Mouse (Mus musculus) liver, adult (tissue): ENCODE data around the gene Icam2.
A peak's percentile ranks its signal among the peaks of the same experiment; 100 is the strongest.

Experiments
- GATA4 ChIP-seq: IDR thresholded peaks from 2 replicates; pipeline ENCODE4 v1.6.1; 2014; ENCODE audit warnings: mild to moderate bottlenecking, low read length; ENCODE audit not compliant: insufficient replicate concordance

The Icam2 gene

DNA sequence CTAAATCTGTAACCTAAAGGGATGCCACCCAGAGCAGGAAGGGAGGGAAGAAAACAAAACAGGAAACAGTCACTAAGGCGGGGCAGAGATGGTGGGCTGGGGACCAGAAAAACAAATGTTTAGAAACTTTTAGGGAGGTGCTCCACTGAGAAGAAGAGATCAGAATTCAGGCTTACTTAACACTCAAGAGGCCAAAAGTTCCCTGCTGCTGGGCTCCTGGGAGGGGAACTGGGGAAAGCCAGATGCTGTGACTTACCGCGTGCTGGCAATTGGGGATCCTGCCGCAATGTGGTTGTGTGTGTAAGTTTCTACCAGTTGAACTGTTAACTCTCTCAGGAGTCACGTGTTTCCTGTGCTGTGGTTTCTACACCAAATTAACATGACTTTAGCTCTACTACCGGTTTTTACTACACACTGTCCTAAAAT, at the start of gene Icam2:
Gene Icam2 (minus strand): TSS at position 285 of the 426 bp plus-strand sequence.
- TF ChIP-seq GATA4 = no peak

DNA sequence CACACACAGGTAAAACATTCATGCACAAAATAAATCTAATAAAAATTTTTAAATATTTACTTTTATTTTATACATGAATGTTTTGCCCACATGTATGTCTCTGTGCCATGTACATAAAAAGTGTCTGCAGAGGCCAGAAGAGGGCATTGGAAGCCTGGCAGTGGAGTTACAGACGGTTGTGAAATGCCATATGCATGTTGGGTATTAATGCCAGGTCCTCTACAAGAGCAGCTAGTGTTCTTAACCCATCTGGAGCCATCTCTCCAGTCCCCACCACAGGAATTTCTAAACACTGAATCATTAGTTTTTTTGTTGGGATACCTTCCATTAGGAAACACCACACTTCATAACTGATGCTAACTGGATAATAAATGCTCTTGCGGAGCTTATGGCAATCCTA, 49.7 kb upstream of the Icam2 start:
- TF ChIP-seq GATA4 = no peak

DNA sequence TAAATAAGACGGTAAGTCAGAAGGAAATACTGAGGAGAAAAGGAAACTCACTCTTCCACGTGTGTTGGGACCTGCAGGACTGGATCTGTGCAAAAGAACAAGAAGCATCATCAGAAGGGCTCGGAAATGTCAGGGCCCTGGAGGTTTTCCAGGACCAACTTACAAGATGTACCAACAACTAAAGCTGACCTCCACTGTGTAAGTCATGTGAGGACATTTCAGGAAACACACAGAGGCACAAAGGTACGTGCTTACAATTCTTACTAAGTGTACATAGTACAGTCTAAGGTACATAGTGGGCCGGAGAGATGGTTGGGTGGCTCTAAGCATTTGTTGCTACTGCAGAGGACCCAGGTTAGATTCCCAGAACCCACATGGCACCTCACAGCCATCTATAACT, 49.2 kb upstream of the Icam2 start:
- TF ChIP-seq GATA4 = no peak

DNA sequence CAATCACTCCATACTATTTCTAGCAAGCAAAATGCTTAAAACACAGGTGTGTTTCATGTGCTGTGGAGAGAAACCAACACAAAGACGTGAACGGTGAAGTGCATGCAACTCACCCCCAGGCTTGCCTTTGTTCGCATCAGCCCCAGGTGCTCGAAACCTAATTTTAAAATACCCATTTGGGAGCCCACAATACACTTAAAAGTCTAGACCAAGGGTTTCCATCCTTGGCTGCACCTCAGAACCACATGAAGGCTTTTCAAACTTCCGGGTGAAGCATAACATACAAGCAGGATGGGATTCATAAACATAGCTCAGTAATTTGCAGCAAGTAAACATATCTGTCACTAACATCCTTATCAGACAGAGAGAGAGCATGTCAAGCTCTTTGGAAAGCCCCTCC, 42.5 kb upstream of the Icam2 start:
- no peak for TF ChIP-seq GATA4

DNA sequence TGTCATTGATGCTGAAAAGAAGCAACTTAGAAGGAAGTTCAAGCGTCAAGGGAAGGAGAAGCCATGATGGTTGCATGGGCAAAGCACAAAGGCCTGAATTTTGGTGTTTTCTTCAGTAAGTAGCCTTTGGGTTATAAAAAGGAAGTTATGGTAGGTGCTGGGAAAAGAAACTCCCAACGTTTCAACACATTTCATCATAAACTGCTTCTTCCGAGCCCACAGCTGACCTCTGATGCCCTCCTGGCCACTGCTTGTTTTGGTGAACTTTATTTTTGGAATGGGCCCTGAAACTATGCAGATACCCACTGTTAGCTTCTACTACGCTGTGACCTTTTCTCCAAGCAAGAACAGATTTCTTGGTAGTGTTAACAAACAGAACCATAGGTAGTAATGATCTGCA, 41.8 kb upstream of the Icam2 start:
- no peak for TF ChIP-seq GATA4

DNA sequence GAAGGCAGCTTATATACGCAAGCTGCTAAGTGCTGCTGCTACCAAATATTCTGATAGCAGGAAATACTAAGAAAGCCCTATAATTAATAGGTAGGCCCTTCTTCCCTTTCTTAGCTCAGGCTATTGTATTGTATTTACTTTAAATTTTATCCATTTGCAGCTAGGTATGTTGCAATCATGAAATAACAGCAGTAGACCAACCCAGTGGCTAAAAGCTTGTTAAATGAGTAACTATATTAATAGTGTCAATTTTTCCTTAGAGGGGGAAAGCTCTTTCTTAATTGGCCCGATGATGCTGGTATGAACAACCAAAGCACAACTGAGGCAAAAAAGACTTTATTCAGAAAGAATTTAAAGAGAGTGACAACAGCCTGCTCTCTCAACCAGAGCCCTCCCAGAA, 40.7 kb upstream of the Icam2 start:
- TF ChIP-seq GATA4 = no peak

DNA sequence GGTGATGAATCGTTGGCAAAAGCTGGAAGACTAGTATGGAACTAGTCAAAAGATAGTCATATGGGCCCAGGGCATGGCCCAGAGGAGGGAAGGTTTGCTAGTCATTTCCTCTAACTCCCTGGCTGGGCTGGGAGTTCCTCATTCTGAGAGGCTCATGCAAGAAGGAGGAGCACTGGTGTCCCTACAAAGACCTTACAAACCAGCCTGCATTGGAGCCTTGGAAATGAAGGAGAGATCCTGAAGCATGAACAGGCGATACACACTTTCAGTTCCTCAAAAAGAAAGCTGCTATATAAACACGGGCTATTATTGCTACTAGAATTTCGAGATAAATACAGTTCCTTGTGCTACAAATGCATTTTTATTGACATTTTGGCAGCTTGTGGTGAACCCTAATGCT, 40.2 kb upstream of the Icam2 start:
- TF ChIP-seq GATA4 = no peak

DNA sequence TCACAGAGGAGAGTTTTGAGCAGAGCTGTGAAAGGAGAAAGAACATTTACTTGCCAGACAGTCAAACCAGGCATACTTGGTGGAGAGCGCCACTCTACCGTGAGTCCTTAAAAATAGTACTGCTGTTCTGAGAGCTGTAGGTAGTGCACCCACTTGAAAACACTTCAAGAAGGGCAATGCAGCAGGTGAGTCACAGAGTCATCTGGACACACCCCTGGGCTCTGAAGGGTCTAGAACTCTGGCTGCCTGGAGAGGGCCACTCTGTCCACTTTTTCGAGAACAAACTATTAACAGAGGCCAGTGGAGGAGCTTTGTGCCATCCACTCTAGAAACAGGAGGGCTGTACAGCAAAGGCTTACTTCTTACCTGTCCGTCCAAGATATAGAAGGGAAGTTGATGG, 38.6 kb upstream of the Icam2 start:
- TF ChIP-seq GATA4 = no peak

DNA sequence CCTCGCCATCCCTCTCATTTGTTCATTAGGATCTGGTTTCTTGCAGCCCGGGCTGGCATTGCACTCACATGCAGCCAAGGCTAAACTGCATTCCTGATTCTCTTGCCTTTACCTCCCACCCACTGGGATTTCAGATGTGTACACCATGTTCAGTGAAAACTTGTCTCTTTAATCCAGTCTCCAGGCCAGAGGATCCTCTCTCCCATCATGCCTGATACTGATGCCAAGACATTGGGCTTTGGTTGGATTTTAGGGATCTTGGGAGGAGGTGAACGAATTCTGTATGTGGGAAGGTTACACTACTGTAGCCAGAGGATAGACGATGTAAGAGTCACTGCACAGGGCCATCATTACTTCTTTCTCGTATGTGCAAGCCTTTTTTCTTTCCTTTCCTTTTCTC, 37.3 kb upstream of the Icam2 start:
- no peak for TF ChIP-seq GATA4

DNA sequence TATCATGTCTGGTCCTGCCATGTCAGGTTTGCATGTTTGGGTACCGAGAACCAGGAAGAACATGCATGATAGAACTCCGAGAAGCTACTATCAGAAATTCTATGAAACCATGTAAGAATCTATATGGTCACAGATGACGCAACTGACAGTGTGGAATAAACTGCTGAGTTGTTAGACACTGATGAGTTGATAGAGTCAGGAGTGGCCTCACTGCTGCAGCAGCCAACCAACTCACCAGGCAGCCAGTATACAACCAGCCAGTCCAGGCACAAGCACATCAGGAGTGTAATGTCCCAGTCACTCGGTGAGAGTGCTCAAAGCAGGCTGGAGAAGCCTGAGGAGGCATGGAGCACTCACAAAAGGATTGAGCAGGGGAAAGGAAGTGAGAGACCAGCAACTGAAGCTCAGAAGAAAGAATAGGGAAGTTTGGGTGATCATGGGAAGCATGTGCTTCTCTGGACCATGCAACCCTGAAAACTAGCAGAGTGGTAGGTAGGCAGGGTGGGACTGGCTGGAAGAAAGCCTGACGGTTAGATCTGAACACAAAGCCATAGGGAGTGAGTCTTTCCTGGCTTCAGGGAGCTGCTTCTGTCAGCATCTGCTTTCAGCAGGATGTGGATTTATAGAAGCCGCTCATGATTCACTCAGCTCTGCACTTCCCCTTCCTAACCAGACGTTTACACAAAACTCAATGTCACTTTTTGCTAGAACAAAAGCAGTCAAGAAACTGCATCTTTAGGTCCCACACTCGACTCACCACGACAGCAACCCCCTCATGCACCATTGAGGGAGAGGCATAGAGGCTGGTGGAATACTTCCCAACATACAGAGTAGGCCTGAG, 31.6 kb upstream of the Icam2 start:
- no peak for TF ChIP-seq GATA4

DNA sequence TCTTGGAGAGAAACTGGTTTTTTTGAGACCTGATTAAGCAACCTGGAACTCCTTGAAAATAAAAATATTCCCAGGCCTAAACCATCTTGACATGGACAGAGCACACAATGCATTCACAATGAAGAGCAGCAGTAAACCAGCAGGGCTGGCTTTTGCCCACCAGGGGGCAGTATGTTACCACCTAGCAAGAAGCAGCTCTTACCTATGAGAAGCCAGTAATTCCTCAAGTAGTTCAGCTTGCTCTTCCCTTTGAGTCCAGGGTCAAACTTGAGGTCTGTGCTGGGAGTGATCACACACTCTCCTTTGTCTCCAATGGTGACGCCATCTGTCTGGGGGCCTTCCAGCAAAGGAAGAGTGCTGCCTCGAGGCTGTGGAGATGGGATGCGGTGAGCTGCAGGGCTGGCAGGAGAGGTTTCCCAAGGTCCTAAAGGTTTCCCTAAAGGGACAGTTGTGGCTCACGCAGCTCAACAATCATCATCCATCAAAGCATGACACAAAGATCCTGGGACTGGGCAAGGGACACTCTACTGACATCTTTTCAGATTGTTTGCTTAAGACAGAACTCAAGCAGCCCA, 30.8 kb upstream of the Icam2 start:
- no peak for TF ChIP-seq GATA4

DNA sequence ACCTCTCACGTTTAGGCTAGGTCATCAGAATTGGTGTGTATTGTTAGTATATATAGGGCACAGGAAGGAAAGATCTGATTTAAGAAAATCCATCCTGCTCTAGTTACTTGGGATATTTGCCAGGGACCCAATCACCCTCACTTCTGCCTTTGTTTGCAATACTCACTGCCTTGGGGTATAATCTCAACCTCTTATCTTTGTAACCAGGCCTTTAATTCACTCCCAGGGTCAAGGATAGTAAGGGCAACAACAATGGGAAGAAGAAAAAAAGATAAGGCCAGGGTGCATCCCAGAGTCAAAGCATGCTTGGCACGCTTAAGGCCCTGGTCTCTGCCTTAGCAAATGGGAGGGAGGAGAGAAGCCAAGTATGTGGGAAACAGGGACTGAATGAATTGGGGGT, 30.0 kb upstream of the Icam2 start:
- peak; percentile 93 for TF ChIP-seq GATA4

DNA sequence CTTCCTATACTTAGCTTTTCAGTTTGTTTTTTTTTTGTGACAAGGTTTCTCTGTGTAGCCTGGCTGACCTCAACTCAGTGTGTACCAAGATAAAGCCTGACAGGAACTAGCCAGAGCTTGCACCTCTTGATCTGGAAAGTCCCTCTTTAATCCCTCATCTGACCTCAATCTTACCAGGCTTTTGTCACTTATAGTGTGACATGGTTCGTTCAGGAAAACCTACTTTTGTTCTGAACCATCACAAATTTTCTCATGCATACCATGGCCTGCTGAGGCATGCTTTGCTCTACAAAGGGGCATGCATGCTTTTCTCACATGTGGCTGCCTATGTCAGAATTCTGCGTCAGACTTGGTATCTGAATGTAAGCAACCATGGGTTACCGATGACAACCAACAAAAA, 28.5 kb upstream of the Icam2 start:
- TF ChIP-seq GATA4 = peak; percentile 55; the same call in 1 of the 2 replicates

DNA sequence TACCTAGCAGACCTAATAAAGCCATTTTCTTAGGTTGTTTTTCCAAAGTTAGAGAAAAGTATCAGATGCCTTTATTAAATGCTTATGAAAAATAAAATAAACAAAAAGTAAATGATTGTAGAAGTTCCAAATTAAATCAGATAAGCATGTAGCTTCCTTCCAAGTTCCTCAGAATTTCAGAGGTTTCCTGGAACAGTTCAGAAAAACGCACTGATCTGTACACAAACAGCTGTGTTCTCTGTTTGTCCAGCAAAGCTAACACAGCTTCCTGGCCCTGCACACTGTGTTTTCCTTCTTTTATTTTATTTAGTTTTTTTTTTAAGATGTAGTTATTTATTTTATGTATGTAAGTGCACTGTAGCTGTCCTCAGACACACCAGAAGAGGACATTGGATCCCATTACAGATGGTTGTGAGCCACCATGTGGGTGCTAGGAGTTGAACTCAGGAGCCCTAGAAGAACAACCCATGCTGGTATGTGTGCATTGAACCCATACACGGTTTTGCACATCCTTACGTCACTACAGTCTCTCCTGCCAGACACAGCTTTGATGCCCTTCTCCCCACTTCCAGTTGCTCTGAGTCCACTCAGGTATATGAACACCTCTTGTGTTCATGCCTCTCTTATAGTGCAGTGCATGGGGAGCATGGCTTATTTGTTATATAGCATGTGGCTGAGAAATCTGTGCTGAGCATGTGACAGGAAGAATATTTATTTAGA, 24.9 kb upstream of the Icam2 start:
- TF ChIP-seq GATA4 = peak; percentile 46; the same call in 1 of the 2 replicates

DNA sequence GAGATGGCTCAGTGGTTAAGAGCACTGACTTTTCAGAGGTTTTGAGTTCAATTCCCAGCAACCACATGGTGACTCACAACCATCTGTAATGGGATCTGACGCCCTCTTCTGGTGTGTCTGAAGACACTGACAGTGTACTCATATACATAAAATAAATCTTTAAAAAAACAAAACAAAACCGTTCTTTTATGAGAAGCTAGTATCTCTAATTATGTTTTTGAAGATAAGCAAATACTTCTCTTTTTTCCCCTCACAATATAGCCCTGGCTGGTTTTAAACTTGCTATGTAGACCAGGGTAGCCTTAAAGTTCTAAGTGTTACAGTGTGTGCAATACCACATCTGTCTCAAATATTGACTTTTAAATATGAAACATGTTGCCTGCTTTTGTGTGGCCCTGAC, 23.3 kb upstream of the Icam2 start:
- TF ChIP-seq GATA4 = no peak

DNA sequence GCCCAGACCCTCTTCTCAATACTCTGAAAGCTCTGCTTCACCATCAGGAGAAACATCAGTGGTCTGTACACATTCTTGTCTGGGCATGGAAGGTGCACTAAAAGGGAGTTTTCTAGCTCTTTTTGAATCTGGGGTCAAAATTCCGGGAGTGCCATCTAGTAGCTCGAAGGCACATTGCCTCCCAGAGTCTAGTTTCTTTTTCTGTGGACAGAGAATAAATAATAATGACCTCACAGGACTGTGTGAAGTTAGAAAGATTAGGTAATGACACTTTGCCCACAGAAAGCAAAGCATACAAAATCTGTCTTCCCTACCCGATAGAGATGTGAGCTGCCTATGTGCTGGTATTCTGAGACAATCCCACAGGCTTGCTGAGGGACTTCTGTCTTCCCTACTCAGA, 22.6 kb upstream of the Icam2 start:
- no peak for TF ChIP-seq GATA4
